Mouse (Mus musculus): ENCODE data around the gene Rab3il1. TPM values are rescaled to one million over a fixed set of nuclear protein-coding genes. Genes with fewer than 3 reads are reported as not detected.

The Rab3il1 gene
- total and polyA plus RNA-seq, 2 experiments from 2014 or later: 17.9 to 27.4 TPM

- no peaks in the 10 kb centered on the region for H3K27me3 ChIP-seq (ENCODE audit: control insufficient read depth, insufficient read depth, low read length)
- no peak overlapping the region for H3K4me2 ChIP-seq (ENCODE audit: low read depth, low read length)
- peaks cover 2% of the 10 kb centered on the region; the same call in 1 of the 2 replicates for H3K36me3 ChIP-seq (replicated peaks; ENCODE audit: control insufficient read depth, insufficient read depth, low read length)
- DNase-seq (ENCODE audit: low spot score) (no peak), ATAC-seq (ENCODE audit: insufficient read depth, low read depth) (no peak)
- H3K9ac ChIP-seq (replicated peaks; ENCODE audit: low read depth, low read length): no peak overlapping the region
- no peak for TF ChIP-seq CTCF (IDR thresholded peaks at IDR 0.05; ENCODE audit: low read depth)
- TF ChIP-seq EP300 (IDR thresholded peaks at IDR 0.05; ENCODE audit: low read depth): no peak
- H3K27ac ChIP-seq (ENCODE audit: low read depth): peak overlapping the region; percentile 86
- H3K9me3 ChIP-seq (replicated peaks; ENCODE audit: control insufficient read depth, low read length): no peaks in the 10 kb centered on the region
- no peak overlapping the region for H3K4me3 ChIP-seq (ENCODE audit: low read depth, low read length)
- peaks cover 32% of the 10 kb centered on the region for H3K4me1 ChIP-seq (ENCODE audit: control insufficient read depth, insufficient read depth)
- 89% methylated on average over 2 of the region's 2 CpGs for WGBS
Observed at GRCm38 (mm10) chr19:9979156-9979555, 22.3 kb upstream of the Rab3il1 start.

DNA sequence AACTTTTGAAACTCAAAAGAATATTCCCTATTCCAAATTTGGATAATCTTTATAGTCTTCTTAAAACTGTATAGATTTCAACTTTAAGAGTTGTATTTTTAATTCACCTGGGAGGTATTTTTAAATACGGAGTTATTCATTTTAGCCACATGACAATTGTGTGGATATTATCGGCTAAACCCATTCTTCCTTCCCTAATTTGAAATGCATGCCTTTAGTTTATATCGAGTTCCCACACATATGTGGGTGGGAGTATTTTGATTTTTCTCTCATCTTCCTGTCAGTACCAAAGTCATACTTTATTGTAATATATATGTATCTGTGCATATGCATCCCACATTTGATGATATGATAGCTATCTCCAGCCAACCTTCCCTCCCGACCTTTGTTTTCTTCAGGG, 21.2 kb upstream of the Rab3il1 start, which contains the start of gene Fth1:
TSS of gene Fth1 (plus strand) at position 341 of the 400 bp plus-strand sequence.
- no peaks in the 10 kb centered on the region for H3K27me3 ChIP-seq (ENCODE audit: control insufficient read depth, insufficient read depth, low read length)
- peak within 1 kb of the TSS; percentile 86; the same call in 1 of the 2 replicates for H3K27ac ChIP-seq (ENCODE audit: low read depth)
- H3K9ac ChIP-seq (replicated peaks; ENCODE audit: low read depth, low read length): peak within 1 kb of the TSS; percentile 62; the same call in 1 of the 2 replicates
- H3K4me3 ChIP-seq (ENCODE audit: low read depth, low read length): no peak within 1 kb of the TSS
- no peak within 1 kb of the TSS for H3K4me2 ChIP-seq (ENCODE audit: low read depth, low read length)
- H3K4me1 ChIP-seq (ENCODE audit: control insufficient read depth, insufficient read depth): peaks cover 24% of the 10 kb centered on the region; the same call in 1 of the 2 replicates
- DNase-seq (ENCODE audit: low spot score) (no peak), ATAC-seq (ENCODE audit: insufficient read depth, low read depth) (no peak)
- no peaks in the 10 kb centered on the region for H3K9me3 ChIP-seq (replicated peaks; ENCODE audit: control insufficient read depth, low read length)
- H3K36me3 ChIP-seq (replicated peaks; ENCODE audit: control insufficient read depth, insufficient read depth, low read length): peaks cover 13% of the 10 kb centered on the region
- TF ChIP-seq CTCF (IDR thresholded peaks at IDR 0.05; ENCODE audit: low read depth): no peak
- 85% methylated on average over 4 of the region's 4 CpGs for WGBS

DNA sequence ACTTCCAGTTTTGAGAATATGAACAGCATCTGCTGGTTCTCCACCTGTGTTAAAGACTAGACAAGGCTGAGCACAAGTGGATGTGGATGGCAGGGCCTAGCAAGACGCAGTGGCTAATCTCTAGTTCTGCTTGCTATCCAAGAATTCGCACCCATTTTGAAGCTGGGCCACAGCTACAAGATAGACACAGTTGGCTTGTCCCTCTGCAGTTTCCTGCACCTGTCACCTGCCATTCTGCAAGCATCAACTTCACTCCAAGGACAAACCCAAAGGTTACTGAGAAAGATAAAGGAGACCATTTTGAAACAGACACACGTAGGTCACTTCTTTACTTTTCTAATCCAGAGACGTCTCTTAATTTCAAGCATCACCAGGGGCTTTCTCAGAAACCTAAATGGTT, 19.8 kb upstream of the Rab3il1 start:
- Histone ChIP-seq H3K9me3 (replicated peaks; ENCODE audit: control insufficient read depth, low read length) (no peaks in the 10 kb centered on the region), H3K4me1 (ENCODE audit: control insufficient read depth, insufficient read depth) (peaks cover 21% of the 10 kb centered on the region; the same call in 1 of the 2 replicates), H3K4me2 (ENCODE audit: low read depth, low read length) (peak overlapping the region; percentile 91), H3K27ac (ENCODE audit: low read depth) (peak overlapping the region; percentile 99), H3K4me3 (ENCODE audit: low read depth, low read length) (peak overlapping the region; percentile 88; the same call in 1 of the 2 replicates), H3K36me3 (replicated peaks; ENCODE audit: control insufficient read depth, insufficient read depth, low read length) (peaks cover 24% of the 10 kb centered on the region), H3K27me3 (ENCODE audit: control insufficient read depth, insufficient read depth, low read length) (no peaks in the 10 kb centered on the region), H3K9ac (replicated peaks; ENCODE audit: low read depth, low read length) (peak overlapping the region; percentile 62; the same call in 1 of the 2 replicates)
- DNase-seq (ENCODE audit: low spot score) (no peak), ATAC-seq (ENCODE audit: insufficient read depth, low read depth) (no peak)
- TF ChIP-seq CTCF (IDR thresholded peaks at IDR 0.05; ENCODE audit: low read depth) (no peak), EP300 (IDR thresholded peaks at IDR 0.05; ENCODE audit: low read depth) (no peak)
- 59% methylated on average over 4 of the region's 4 CpGs for WGBS

DNA sequence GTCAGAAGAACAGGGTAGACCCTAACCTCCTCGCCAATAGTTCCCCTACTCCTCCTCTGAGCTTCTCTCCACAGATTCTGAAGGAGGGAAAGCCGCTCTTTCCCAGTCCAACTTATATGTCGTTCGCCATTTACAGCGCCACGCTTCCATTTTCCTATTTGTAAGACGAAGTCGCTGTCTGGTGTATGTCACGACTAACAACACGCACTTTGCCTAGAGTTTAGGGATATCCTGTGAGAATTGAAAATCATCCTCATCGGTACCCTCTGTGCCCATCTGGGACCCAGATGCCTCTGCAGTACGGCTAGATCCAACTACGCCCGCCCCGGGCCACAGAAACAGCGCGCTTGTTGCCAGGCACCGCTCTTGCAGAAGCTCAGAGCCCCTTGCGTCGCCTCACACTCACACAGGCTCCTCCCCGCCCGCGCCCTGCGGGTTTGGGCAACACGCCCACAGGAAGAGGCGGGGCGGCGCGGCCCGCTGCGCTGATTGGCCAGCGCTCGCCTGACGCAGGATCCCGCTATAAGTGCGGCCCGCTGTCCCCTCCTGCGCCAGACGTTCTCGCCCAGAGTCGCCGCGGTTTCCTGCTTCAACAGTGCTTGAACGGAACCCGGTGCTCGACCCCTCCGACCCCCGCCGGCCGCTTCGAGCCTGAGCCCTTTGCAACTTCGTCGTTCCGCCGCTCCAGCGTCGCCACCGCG, 19.2 kb upstream of the Rab3il1 start:
- H3K4me1 ChIP-seq (ENCODE audit: control insufficient read depth, insufficient read depth): peaks cover 21% of the 10 kb centered on the region; the same call in 1 of the 2 replicates
- DNase-seq (ENCODE audit: low spot score) (peak; percentile 97), ATAC-seq (ENCODE audit: insufficient read depth, low read depth) (peak; percentile 95)
- H3K4me3 ChIP-seq (ENCODE audit: low read depth, low read length): peak overlapping the region; percentile 88
- no peaks in the 10 kb centered on the region for H3K9me3 ChIP-seq (replicated peaks; ENCODE audit: control insufficient read depth, low read length)
- no peaks in the 10 kb centered on the region for H3K27me3 ChIP-seq (ENCODE audit: control insufficient read depth, insufficient read depth, low read length)
- H3K36me3 ChIP-seq (replicated peaks; ENCODE audit: control insufficient read depth, insufficient read depth, low read length): peaks cover 24% of the 10 kb centered on the region
- TF ChIP-seq EP300 (IDR thresholded peaks at IDR 0.05; ENCODE audit: low read depth) (peak; percentile 55; the same call in 1 of the 2 replicates), CTCF (IDR thresholded peaks at IDR 0.05; ENCODE audit: low read depth) (peak; percentile 9; the same call in 1 of the 2 replicates)
- under 1% methylated on average over 58 of the region's 59 CpGs for WGBS
- H3K27ac ChIP-seq (ENCODE audit: low read depth): peak overlapping the region; percentile 99
- peak overlapping the region; percentile 91 for H3K4me2 ChIP-seq (ENCODE audit: low read depth, low read length)
- peak overlapping the region; percentile 98 for H3K9ac ChIP-seq (replicated peaks; ENCODE audit: low read depth, low read length)

DNA sequence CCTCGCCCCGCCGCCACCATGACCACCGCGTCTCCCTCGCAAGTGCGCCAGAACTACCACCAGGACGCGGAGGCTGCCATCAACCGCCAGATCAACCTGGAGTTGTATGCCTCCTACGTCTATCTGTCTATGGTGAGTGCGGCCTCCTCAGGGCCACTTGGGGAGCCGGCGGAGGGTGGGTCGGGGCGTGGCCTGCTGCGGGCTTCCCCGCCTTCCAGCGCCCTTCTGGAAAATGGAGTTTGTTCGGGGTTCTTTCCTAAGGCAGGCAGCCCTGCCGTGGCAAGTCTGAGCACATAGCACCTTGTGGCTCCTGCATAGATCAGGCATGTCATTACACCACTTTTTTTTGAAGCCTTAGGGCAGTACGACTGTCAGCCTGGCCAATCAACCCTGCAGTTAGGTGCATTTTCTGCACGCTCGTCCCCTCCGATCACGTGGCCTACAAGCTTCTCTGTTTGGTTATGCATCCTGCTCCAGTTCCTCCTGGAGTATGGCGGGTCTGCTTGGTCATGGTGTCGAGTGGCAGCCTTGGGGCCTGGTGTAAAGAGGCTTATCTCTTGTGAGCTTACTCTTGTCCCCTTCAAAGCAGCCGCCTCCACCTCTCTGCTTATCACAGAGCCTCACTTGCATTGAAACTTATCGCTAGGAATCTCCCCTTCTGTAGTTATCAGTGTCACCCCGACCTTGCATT, 18.5 kb upstream of the Rab3il1 start:
- Histone ChIP-seq H3K4me2 (ENCODE audit: low read depth, low read length) (peak overlapping the region; percentile 91), H3K4me1 (ENCODE audit: control insufficient read depth, insufficient read depth) (peaks cover 21% of the 10 kb centered on the region; the same call in 1 of the 2 replicates), H3K9ac (replicated peaks; ENCODE audit: low read depth, low read length) (peak overlapping the region; percentile 98), H3K9me3 (replicated peaks; ENCODE audit: control insufficient read depth, low read length) (no peaks in the 10 kb centered on the region), H3K27me3 (ENCODE audit: control insufficient read depth, insufficient read depth, low read length) (no peaks in the 10 kb centered on the region), H3K27ac (ENCODE audit: low read depth) (peak overlapping the region; percentile 99), H3K36me3 (replicated peaks; ENCODE audit: control insufficient read depth, insufficient read depth, low read length) (peaks cover 24% of the 10 kb centered on the region), H3K4me3 (ENCODE audit: low read depth, low read length) (peak overlapping the region; percentile 88)
- WGBS: under 1% methylated on average over 29 of the region's 31 CpGs
- DNase-seq (ENCODE audit: low spot score) (peak; percentile 74), ATAC-seq (ENCODE audit: insufficient read depth, low read depth) (peak; percentile 71)
- TF ChIP-seq CTCF (IDR thresholded peaks at IDR 0.05; ENCODE audit: low read depth): no peak
- no peak for TF ChIP-seq EP300 (IDR thresholded peaks at IDR 0.05; ENCODE audit: low read depth)

Measured in heart, postnatal 0 days (tissue).